Mouse (Mus musculus) cerebellum, postnatal 25 days (tissue): ENCODE measurements around the gene Bco2.

Source experiments
- DNase-seq, 2 experiments: peaks; one replicate each; pipeline ENCODE4 v3.0.0; 2021; ENCODE audit warnings: mixed read lengths in 2 of 2

The Bco2 gene

DNA sequence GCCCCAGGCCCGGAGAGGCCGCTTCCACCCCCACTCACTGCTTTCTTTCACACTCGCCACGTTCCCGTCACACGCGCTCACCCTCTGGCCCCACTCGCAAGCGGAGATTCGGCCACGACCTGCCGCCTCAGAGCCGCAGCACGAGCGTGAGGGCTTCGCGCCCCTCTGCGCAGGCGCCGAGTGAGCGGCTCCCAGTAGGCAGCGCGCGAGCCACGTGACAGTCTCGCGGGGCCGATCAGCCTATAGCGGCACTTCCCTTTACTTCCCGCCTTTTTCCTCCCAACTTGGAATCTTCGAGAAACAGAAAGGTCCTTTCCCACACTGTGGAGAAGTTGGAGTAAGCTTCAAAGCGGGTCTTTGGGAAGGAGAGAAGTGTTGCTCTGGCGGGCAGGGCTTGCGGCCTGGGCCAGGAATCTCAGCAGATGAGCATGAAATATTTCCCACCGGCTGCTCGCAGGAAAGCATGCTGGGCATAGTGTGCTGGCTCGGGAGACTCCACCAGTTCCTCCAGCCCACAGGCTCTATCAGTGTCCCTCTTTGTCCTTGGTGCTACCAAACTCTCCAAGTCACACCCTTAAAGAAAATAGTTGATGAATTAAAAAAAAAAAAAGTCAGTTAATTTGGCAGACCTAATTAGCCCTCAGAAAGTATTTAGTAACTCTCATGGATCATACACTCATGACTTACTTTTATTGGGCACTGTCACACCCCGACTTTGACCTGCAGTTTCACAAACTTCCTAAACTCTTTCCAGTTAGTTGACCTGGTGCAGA, 6.3 kb upstream of the Bco2 start, which contains the start of gene Tex12:
TSS of gene Tex12 (minus strand) at position 181 of the 773 bp plus-strand sequence.
- no peak for DNase-seq

GRCm38 (mm10) chr9:50554241-50555093, 514 bp downstream of the Bco2 start, which contains the start of gene Il18:
Gene Il18 (plus strand): TSS chr9:50554827.
- DNase-seq = peak; percentile 6 to 24

DNA sequence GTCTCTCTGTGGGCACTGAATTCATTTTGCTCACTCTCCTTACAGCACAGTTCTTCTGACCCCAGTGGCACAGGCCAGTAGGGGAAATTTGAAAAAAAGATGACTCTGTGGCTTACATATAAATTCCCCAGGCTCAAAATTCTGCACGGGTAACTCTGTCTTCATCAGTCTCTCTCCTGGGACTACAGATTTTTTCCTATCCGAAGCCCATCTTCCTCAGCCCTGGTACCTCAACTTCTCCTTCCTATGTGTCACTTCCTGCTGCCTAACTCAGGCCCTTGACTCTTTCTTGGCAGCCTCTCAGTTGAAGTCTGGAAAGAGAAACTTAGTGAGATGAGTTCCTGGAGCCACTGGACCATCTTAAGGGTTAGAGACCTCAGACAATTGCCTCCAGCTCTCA, 1.4 kb downstream of the Bco2 start:
- DNase-seq = no peak

DNA sequence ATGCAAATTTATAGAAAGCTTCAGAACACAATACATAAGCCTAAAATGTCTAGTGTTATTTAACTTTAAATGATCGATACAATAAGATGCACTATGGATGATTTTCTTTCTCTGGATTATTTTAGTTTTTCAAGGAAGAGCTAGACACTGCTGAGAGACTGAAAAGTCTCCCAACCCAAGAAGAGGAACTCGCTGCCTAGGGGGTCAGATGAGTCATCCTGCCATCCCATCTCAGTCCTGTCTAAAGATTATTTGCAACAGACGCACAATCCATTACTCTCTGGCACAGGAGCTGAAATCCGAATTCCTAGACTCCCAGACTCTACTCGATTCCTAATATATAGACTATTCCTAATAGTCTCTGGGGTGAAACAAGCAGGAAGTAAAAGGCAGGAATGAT, 2.8 kb downstream of the Bco2 start:
- DNase-seq = no peak

DNA sequence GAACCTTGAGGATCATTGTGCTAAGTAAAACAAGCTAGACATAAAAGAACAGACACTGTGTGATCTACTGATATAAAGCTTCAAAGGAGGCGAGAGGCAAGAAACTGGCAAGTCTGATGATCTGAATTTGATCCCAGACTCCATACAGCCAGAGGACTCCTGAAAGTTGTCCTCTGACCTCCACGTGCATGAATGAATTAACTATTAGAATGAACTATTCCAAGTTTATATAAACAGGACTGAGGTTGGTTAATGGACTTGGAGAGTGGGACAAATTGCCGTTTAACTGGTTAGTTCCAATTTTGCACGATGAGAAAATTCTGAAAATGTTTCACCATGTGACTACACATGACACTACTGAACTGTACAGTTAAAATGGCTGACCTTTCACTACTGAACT, 6.0 kb downstream of the Bco2 start:
- DNase-seq = no peak

DNA sequence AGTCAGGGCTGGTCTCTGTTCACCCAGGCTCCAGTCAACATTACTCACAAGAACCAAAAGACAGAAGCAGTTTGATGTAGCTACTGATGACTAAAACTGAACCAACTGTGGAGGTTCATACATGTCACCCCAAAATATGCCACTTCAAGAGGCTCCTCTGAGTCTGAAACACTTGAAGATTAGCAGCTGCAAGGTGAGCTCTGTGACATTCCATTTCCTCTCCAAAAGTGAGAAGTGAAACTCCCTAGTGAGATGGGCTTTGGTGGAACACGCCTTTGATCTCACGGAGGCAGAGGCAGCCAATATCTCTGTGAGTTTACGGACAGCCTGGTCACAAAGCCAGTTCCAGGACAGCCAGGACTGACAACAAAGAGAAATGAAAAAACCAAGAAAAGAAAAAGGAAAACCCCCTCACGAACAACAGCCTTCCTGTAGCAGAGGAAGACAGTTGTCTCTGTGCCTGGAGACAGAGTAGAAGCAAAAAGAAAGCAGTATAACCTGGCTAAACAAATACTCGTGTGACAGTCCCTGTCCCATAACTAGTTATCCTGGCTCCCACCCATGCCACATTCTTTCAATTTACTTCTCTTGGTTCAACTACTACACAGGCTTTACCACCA, 7.0 kb downstream of the Bco2 start:
- no peak for DNase-seq

DNA sequence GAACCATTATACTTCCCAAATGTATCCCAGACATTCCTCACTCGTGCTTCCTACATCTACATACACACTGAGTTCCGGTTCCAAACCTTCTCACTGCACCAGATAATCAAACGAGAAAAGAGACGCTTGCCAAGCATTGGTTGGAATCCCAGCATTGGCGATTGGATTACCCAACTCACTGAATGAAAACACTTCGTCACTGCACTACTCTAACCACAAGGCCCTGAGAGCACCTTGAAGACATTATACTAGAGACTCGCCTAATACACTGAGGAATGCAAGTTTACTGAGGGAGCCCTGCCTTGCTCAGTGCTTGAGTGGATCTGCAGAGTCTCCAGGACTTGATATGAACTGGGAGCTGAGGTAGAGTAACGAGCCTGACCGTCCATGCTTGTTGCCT, 12.6 kb downstream of the Bco2 start:
- no peak for DNase-seq

DNA sequence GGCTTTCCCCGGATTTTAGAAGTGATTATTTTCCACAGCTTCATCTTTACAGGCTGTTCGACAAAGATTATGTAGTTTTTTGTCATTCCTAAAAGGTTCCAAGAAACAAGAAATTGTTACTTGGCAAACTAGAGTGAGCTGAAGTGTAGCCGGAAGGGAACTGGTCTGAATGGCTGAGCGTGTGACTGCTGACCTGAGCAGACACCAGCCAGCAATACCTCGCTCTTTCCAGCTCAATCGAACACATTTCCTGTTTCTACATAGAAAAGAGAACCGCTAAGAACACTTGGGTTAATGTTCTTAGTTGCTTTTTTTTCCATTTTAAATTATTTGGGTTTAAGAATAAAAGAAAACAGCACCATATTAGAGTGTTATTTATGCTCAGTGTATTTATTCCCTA, 14.8 kb downstream of the Bco2 start:
- no peak for DNase-seq

- DNase-seq = no peak
Measured at GRCm38 (mm10) chr9:50537295-50537694, 17.7 kb downstream of the Bco2 start.

DNA sequence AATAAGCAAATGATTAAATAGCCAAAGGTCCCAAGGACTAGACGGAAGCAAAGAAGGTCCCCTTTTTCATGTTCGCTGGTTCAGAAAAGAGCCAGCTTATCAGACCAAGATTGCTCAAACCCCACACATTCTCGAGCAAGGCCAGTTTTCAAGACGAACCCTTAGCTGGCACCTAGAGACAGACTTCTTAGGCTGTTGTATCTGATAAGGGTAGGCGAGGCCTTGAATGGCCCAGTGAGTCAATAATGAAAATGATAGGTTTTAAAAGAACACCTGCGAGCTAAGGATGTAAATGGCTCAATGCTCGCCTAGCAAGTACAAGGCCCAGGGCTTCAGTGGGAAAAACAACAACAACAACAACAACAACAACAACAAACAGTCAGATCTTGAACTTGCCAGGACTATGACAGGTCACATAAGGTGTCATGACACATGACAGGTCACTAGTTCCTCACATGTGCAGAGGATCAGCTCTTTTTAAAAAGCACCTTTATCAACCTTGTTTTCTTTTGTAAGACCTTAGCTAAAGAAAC, 18.3 kb downstream of the Bco2 start:
- no peak for DNase-seq

DNA sequence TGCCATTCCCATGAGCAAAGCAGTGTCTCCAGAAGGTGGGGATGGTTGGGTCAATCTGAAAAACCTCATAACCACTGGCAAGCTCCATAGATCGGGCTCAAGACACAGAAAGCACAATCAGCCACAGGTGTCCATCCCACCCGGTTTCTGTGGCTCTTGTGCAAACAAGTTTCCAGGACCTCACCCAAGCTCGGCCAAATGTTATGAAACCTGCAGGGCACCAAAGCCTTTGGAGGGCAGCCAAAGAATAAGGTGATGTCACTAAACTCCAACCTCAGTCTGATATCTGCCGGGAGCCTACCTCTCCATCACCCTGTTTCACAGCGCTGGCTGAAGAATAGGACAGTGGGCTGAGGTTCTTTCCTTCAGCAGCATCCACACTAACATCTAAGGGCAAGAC, 19.1 kb downstream of the Bco2 start:
- no peak for DNase-seq

- DNase-seq = no peak
Measured at GRCm38 (mm10) chr9:50533791-50534190, 21.2 kb downstream of the Bco2 start.

DNA sequence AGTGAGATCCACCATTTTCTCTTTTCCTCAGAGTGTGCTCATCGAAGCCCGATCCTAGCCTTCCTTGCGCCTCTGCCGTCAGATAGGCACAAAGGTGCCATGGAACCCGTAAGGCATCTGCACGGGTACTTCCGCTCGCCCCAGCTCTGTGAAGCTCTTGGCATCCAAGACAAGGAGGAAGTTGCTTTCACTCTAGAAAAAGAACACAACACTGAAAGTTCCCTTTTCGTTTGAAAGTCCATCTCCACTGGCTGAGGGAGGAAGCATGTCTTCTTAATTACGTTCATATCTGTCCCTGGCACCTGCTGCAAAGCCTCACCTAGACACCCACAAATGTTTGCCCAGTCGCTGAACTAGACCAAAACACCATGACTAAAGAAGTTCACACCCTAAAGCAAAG, 21.7 kb downstream of the Bco2 start:
- no peak for DNase-seq

GRCm38 (mm10) chr9:50530890-50531289, 24.1 kb downstream of the Bco2 start:
- DNase-seq = peak in 1 of 2 experiments; percentile 39

- DNase-seq = peak; percentile 98 to 99
Measured at GRCm38 (mm10) chr9:50528293-50528892, 26.6 kb downstream of the Bco2 start, which contains the start of gene Pts. Gene Pts (minus strand): TSS chr9:50528724.

GRCm38 (mm10) chr9:50527860-50528259, 27.1 kb downstream of the Bco2 start:
- peak in 1 of 2 experiments; percentile 19 for DNase-seq

- DNase-seq = no peak
Measured at GRCm38 (mm10) chr9:50525585-50525984, 29.4 kb downstream of the Bco2 start.

GRCm38 (mm10) chr9:50524936-50525335, 30.0 kb downstream of the Bco2 start:
- no peak for DNase-seq

GRCm38 (mm10) chr9:50522574-50522973, 32.4 kb downstream of the Bco2 start:
- DNase-seq = no peak

GRCm38 (mm10) chr9:50521562-50521961, 33.4 kb downstream of the Bco2 start:
- DNase-seq = no peak

DNA sequence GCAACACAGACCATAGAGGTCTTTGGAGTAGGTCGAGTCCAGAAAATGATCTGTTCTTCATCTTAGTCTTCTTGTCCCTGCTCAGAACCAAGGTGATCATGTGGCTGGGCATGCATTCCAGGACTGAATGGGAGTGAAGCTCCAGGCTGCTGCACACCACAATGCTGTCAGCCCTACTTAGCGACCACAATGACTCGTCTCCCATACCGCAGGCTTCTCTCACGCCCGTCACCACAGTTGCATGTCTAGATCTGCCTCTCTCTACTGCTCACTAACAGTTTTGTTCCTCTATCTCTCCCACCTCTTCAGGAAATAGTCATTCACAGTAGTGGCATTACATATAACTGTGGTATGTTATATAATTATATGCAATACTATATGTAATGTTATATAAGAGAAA, 34.2 kb downstream of the Bco2 start:
- DNase-seq = no peak

GRCm38 (mm10) chr9:50518781-50519180, 36.2 kb downstream of the Bco2 start:
- DNase-seq = no peak

DNA sequence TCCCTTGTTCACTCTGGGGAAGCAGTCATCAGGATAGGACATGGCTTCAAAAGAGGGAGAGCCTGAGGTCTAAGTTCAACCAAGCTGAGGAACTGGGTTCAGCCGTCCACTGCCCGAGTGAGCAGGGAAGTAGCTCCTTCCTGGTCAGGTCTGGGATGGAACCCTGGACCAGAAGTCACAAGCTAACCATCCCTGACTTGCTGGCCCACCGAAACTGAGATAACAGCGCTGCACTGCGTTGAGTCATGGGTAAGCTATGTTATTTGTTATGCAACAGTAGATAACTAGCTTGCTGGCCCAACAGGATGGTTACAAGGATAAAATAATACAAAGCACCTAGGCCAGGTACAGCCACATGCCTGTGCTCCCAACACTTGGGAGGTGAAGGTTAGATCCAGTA, 39.5 kb downstream of the Bco2 start:
- no peak for DNase-seq
